Mouse (Mus musculus) testis, adult 2 months (tissue): ENCODE data around the gene Galnt10.

Experiments
- CTCF ChIP-seq: fragments of 200-500 bp; IDR thresholded peaks from 2 replicates; pipeline ENCODE4 v1.5.1; 2012; ENCODE audit warnings: low read depth, mild to moderate bottlenecking, inconsistent platforms, low read length, moderate library complexity; ENCODE audit not compliant: control insufficient read depth, insufficient read depth, insufficient replicate concordance
- POLR2A ChIP-seq: fragments of 200-500 bp; IDR thresholded peaks from 2 replicates; pipeline ENCODE4 v1.6.1; 2012; ENCODE audit warnings: low read depth, mild to moderate bottlenecking, inconsistent platforms, low read length, moderate library complexity; ENCODE audit not compliant: control insufficient read depth

DNA sequence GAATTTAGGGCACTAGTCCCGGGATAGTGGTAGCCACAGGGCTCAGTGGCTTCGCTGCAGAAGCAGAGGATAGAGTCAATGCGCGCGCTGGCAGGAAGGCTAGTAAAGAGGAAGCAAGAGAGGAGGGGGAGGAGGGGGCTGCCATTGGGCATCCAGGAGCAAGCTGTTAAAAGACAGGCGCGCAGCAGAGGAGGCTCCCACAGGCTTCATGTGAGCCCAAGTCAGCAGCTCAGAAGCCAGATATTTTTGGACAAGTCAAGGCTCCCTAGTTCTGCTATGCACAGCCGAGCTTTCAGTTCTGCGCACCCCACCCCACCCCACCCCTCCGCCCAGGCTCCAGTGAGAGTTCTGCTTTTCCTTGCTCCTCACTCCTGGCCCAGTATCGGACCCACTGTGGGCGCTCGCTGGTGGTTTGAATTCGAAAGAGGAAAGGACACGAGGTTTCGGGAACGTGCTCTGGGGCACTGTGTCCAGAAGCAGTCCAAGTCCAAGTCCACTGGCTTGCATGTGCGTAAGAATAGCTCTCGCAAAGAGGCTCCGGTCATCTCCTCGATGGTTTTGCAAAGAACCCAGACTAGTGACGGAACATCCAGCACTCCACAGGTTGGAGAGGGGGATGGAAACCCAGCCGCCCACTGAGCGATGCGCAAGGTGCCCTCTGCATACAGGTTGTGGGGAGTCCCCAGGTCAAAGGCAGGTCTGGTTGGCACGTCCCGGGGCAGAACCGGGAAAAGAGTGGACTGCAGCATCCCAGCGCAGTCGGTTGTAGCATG, 811 bp upstream of the Galnt10 start:
- no peak for TF ChIP-seq CTCF
- no peak for TF ChIP-seq POLR2A
